Mouse (Mus musculus): ENCODE measurements at regions not wholly inside any gene's neighbourhood (a gene's known extent, or its start where the extent isn't known, plus 50 kb on each side); places are given as distances from the start of the nearest gene placed in this dataset.

DNA sequence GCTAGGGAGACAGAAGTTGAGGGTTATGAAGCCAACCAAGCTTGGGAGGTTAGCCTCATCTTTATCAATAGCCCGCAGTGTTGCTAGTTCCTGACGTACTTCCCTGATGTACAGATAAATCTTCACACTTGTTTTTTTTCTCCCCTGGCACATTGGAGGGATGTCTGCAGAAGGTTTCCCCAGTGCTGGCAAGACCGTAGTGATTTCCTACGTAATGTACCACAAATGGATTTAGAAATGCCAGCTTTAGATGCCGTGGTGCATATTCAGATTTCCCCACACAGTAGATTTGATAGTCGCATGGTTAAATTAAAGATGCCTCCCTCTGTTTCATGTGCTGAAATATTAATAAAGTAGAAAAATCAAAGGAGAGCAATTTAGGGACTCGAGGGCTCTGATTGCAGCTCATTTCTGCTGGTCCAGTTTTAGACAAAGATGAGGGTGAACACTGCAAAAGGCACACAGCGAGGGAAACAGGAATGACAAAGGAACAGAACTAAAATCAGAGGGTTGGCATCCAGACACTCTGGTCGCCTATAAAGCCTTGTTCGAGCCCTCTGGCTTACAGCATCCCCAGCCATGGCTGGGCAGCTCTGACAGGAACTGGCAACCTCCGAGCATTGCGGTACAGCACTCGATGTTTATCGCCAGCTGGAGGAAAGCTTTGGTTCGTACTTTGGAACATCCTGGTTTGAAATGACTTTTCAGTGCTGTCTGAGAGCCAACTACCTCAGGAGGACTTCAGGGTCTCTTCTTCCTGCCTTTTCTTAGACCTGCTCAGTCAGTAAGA is 94.8 kb upstream of the Phyhipl start:
- DNase-seq (ENCODE audit: low spot score in 2 of 2): peak in 1 of 2 experiments; percentile 82
- intact Hi-C loops (cut with DNase I): loop anchor here (5.0 kb wide), 1 partner anchor 47 kb away; no protein-coding TSS in a partner anchor

DNA sequence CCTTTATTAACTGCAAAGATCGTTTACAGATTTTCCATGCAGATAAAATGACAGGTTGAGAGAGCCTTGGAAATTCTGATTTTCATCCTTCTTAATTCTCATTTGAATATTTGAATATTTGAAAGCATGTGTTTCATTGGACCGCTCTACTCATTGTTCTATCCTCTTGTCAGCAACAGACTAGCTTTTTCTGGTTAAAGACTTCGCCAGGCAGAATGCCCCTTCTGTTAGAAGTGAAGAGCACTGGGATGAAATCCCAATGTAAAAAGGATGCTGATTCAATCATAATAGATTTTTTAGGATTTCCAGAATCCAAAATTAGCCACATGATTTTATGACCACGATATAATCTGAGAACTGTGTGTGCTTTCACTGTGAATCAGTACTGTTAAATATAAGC is 90.8 kb upstream of the Phyhipl start:
- DNase-seq (ENCODE audit: low spot score in 2 of 2): no peak
- intact Hi-C loops (cut with DNase I): loop anchor here (5.0 kb wide), 1 partner anchor 149 kb away; no protein-coding TSS in a partner anchor

DNA sequence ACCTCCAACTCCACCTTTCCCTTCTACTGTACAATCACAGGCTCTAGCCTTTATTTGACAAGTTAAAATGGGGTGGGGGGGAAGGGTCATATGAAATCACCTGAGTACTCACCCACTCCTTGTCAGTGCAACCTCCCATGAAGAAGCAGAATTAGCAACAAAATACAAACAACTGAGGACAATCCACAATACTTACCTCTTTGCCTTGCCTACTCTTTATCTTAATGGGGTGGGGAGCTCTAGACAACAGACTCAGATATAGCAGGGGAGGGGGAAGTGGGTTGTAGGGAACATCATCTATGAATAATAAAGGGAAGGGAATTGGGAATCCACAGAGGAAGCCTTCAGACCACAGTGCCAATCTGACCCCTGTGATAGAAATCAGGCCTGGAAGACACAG is 86.1 kb upstream of the Phyhipl start:
- DNase-seq (ENCODE audit: low spot score in 2 of 2): no peak
- intact Hi-C loops (cut with DNase I): no loop called here

DNA sequence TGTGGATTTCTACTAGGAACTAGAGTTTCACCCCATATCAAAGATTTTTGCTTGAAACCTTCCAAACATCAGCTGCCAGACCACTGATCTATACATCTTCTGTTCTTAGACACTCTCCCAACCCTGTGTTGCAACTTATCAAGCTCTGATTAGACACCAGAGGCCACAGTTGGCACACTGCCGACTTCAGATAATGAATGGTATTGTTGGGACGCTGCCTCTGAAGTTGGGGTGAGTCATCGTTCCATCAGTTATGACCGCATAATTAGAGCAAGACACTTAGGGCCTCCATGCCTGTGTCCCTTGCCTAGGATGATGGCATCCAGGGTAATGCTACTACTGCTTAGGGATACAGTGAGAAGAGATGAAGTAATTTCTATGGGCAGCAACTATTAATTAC is 84.3 kb upstream of the Phyhipl start:
- peak in 1 of 2 experiments; percentile 23 for DNase-seq (ENCODE audit: low spot score in 2 of 2)
- intact Hi-C loops (cut with DNase I): no loop called here

DNA sequence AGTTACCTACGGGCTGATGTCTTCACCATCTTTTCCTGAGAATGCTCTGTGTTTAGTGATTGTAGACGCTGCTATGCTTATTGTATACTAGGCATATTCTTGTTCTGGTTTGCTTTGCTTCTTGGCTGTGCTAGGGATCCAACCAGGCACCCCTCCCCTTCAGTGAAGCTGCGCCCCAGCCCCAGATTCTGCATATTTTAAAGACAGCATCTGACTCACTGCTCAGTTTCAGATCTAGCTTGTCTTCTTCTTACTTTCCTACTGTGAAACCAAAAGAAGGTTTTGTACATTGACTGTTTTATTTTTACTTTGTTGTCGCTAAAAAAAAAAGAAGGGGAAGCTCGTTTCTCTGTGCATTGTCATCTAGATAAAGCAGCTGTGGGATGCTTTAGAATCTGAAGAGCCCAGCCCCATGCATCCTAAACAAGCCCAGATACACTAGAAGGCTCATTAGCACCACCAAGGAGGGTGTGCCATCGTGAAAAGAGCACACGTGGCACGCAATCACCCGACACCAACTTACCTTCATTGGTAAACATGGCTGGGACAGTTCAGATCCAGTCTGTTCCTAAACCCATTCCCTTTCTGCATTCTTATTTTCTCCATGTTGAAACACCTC is 83.7 kb upstream of the Phyhipl start:
- peak in 1 of 2 experiments; percentile 59 for DNase-seq (ENCODE audit: low spot score in 2 of 2)
- intact Hi-C loops (cut with DNase I): no loop called here

DNA sequence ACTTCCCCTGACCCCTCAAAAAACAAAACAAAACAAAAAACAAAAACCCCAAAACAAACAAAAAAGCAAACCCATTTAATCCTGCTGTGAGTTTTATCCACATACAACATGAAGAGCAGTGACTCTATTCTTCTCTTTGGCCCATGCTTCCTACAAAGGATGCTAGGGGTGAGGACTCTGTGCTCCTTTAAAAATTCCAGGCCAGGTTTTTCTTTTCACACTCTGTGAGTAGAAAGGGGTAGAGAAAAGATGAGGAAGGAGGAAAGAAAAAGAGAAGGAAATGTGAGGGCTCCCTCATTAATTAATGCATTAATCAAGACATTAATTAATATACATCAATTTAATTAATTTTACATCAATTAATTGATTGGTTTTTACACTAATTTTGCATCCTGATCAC is 82.9 kb upstream of the Phyhipl start:
- DNase-seq (ENCODE audit: low spot score in 2 of 2): no peak
- intact Hi-C loops (cut with DNase I): no loop called here

DNA sequence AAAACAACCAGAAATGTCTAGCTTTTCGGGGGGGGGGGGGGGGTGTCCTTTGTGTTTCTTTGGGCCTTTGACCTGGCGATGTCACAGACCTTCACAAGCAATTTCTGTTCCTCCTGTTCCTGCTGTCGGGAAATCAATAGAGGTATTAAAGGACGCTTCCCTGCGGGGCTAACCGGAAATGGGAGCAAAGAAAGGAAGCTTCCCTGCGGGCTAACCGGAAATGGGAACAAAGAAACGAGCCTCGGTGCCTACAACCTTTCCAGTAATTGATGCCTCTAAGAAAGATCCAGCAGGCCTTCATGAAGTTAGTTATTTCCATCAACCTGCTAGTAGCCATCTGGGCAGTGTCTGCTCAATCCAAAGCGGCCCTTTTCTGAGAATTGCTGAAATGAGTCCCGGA is 78.2 kb upstream of the Phyhipl start:
- DNase-seq (ENCODE audit: low spot score in 2 of 2): no peak
- intact Hi-C loops (cut with DNase I): no loop called here

DNA sequence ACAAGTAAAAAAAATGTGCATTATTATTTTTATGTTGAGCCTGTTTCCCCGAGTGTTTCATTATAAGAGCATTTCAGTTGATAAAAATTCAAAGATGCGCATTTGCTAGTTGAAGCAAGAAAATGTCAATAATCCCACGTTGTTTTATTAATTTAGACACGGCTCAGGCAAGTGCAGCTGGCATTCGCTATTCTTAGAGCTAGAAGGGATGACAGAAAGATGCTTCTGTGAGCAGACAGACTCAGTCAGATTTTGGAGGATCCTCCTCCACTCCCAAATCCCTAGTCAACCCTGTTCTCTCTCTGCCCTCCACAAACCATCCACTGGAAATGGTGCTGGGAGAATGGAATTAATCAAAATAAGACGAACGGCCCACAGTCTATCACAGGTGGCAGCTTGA is 77.7 kb upstream of the Phyhipl start:
- intact Hi-C loops (cut with DNase I): no loop called here
- peak; percentile 43 to 72 for DNase-seq (ENCODE audit: low spot score in 2 of 2)

DNA sequence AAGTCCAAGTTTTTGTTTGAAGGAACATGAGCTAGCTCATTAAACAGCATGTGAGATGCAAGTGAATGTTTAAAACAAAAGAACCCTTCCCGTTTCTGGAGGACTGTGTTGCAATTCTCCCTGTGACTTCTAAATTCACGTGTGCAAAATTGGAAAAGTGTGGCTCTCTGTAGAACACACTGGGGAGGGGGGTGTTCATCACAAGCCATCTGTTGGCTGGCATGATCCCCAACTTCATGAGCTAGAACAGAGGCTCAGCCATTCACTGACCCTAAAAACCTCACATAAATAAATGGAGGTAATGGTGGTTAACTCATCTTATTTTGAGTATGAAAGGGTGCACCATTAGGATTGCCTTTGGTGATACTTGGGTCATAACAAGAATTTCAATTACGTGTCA is 69.3 kb upstream of the Phyhipl start:
- intact Hi-C loops (cut with DNase I): no loop called here
- peak in 1 of 2 experiments; percentile 43 for DNase-seq (ENCODE audit: low spot score in 2 of 2)

DNA sequence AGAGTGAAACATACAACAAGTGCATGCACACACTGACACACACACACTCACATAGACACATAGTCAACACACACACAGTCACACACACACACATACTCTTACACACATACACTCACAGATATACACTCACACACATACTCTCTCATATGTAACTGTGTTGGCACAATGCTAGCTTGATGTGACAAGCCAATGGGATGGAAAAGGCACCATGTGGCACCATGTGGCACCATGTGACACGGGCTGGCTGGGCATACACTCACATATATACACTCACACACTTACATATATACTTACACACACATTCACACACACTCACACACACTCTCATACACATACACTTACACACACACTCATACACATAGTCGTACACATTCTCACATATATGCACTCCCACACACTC is 67.0 kb upstream of the Phyhipl start:
- no peak for DNase-seq (ENCODE audit: low spot score in 2 of 2)
- intact Hi-C loops (cut with DNase I): no loop called here

DNA sequence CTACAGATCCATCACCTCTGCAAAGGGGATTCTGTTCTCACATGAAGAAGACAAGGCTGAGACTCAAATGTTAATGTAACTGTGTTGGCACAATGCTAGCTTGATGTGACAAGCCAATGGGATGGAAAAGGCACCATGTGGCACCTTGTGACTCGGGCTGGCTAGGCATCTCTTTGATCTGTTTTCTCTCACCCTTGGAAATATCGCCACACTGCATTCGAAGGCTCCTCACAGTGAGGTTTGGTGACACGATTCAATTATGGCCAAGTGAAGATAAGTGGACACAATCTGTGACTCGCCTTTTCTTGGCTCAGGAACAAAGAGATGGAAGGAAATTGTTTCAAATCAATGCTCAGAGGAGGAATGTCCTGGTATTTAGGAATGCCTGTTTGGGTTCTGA is 66.6 kb upstream of the Phyhipl start:
- no peak for DNase-seq (ENCODE audit: low spot score in 2 of 2)
- intact Hi-C loops (cut with DNase I): no loop called here

DNA sequence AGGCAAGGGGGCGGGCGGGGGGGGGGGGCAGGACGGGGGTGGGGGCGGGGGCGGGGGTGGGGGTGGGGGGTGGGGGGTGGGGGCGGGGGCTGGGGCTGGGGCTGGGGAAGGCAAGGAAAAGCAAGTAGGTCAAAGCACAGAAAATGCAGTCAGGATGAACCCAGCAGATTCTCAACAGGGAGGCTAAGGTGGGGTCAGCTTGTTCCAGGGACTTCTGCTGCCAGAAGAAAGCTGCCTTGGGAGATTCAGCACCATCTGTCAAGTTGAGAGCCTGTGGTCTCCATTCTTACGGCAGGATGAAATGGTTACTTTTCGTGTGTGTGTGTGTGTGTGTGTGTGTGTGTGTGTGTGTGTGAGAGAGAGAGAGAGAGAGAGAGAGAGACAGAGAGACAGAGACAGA is 61.7 kb upstream of the Phyhipl start:
- peak in 1 of 2 experiments; percentile 28 for DNase-seq (ENCODE audit: low spot score in 2 of 2)
- intact Hi-C loops (cut with DNase I): loop anchor here (1.0 to 5.0 kb wide), 2 partner anchors 85 to 118 kb away; no protein-coding TSS in a partner anchor

DNA sequence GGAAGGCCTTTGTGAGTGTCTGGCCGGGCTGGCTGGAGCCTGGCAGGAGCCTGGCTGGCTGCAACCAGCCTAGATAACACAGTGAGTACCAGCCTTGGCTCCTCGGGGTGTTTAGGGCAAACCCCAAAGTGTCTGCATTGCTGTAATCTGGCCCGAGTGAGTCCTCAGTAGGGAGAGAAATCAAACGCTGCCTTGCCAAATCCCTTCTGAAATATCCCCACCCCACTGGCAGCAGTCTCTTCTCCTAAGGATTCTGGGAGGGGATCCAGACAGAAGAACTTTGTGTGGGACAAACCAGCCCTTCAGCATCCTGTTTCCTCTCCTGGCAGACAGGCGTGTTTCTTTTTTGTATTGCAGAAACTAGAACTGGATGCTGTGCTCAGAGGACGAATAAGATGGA is 61.3 kb upstream of the Phyhipl start:
- intact Hi-C loops (cut with DNase I): loop anchor here (1.0 to 5.0 kb wide), 2 partner anchors 85 to 118 kb away; no protein-coding TSS in a partner anchor
- peak; percentile 65 to 95 for DNase-seq (ENCODE audit: low spot score in 2 of 2)

DNA sequence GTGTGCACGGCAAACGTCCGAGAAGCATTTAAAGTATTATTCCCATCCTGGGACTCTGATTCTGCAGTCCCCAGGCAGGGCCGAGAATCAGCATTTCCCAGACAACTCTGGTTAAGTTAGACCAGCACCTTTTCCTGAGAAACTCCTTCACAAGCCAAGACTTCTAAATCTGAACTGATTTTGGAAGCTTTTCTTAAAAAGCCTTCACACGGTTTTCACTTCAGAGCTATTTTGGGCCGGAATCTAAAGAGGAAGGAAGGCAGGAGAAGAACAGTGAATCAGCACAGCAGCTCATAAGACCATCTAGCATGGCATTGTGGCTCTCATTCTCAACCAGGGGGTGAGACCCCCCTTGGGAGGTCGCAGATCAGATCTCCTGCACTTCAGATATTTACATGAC is 57.5 kb upstream of the Phyhipl start:
- peak; percentile 28 to 88 for DNase-seq (ENCODE audit: low spot score in 2 of 2)
- intact Hi-C loops (cut with DNase I): no loop called here

DNA sequence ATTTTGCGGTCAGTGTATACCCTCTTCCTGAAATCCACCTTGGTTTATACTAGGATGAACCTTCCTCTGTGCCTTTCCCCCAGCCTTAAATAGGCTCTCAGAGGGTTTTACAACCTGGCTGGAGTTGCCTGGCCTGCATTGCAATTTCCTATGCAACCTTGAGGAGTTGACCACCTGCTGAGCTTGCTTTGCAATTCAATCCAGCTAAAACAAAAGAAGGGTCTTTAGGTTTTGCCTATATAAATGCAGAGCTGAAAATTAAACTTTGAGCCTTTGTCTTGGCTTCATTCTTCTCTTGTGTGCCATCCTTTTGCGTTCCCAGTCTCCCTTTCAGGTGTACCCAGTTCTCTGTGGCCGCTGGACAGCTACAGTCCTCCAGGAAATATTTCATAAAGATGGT is 53.0 kb upstream of the Phyhipl start:
- no peak for DNase-seq (ENCODE audit: low spot score in 2 of 2)
- intact Hi-C loops (cut with DNase I): no loop called here
